Mouse (Mus musculus) lung, postnatal 25 days (tissue): ENCODE results near the gene D6Ertd527e.

Experiments
- DNase-seq: peaks from one replicate; pipeline ENCODE4 v3.0.0; 2022; ENCODE audit warnings: low spot score

The D6Ertd527e gene

GRCm38 (mm10) chr6:87151427-87151826, 46.9 kb downstream of the D6Ertd527e start:
- no peak for DNase-seq

GRCm38 (mm10) chr6:87152461-87153230, 48.1 kb downstream of the D6Ertd527e start:
- DNase-seq: peak; percentile 77

DNA sequence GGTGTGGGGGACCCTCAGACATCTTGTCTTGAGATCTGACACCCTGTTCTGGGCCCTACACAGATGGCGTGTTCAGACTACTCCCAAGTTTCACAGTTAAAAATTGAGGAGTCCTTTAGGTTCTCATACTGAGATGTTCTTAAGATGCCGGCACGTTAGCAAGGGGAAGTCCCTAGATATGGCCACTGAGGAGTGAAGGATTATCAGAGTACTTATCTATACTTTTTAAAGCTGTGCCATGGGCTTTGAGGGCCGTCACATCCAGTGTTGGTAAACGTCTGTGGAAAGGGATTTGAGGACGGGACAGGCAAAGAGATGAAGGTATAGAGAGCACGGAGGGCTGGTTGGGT, 48.7 kb downstream of the D6Ertd527e start:
- no peak for DNase-seq

- DNase-seq: no peak
Observed at GRCm38 (mm10) chr6:87153836-87154235, 49.3 kb downstream of the D6Ertd527e start.

- no peak for DNase-seq
Observed at GRCm38 (mm10) chr6:87158062-87158623, 53.6 kb downstream of the D6Ertd527e start.

DNA sequence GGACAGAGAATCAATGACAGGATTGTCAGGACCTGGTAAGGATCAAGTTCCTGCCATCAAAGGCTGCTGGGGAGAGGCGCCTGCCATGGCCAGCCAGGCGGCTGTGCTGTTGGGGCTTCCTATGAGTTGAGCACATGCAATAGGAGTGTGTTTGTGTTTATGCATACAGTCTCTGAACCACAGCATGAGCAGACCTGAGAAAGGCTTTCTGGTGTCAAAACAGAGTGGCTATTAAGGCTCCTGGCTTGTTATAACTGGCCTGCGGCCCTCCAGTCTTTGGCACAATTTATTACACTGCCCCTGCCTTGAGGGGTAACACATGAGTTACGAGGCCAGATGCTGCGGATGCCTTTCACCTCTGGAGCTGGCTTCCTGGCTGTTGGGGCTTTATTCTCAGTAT, 55.6 kb downstream of the D6Ertd527e start:
- no peak for DNase-seq

GRCm38 (mm10) chr6:87161391-87162263, 57.1 kb downstream of the D6Ertd527e start:
- no peak for DNase-seq
